Mouse (Mus musculus) right cerebral cortex, postnatal 4 days (tissue): ENCODE results near the gene Timm13.
A peak's percentile ranks its signal among the peaks of the same experiment; 100 is the strongest.

Experiments used
- DNase-seq: peaks from one replicate; pipeline ENCODE4 v3.0.0-alpha.2; 2022

Timm13 gene

DNA sequence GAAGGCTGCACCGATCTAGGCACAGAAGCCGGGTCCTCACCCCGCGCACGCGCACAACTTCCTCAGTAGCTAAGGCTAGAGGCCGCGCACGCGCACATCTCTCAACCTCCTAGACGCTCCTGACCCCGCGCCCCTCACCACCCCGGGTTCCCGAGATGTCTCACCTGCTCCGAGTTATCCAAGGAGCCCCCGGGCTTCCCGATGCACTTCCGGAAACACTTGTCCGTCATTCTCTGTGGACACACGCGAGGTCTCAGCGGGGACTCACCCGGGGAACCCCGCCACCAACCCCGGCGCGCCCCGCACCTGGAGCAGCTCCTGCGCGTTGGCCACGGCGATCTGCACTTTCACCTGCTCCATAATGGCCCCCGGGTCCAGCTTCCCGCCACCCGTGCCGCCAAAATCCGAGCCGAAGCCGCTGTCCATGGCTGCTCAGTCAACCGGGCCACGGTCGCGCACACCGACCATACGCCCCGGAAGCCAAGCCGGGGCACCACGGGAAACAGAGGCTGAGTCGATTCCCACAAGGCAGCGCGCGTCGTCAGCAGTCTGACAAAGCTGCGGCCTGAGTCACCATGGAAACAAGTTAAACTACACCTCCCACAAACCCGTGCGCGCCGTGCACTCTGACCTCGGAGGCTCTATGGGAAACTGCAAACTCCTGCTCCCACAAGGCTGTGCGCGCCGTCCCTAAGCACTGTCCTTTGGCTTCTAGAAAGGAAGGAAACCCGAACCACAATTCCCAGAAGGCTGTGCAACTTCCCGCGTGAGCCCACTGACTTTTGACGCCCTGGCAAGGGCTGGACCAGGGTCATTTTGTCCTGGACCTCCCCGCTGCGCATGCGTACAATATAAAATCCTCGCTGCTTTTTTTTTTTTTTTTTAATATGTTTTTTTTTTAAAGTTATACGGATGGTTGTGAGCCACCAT, at the start of gene Timm13:
Timm13 (minus strand) TSS at position 652 of the 930 bp plus-strand sequence.
- peak; percentile 94 for DNase-seq

- DNase-seq = no peak
Observed at GRCm38 (mm10) chr10:80950314-80950713, 49.5 kb upstream of the Timm13 start.

DNA sequence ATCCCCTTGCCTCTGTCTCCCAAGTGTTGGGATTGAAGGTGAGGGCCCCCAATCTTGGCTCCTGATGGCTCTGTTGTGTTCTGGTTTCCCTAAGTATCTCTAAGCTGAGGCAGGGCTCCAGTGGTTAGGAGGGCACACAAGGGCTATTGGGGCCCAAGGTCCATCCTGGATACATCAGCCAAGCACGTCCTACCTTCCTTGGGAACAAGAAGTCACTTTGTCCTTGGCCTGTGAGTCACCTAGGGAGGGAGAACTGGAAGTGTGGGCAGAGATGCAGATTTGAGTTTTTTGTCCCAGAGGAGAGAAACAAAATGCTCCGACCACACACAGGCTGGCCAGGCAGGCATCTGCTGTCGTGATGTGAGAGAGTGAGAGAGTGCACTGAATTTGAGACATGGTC, 48.3 kb upstream of the Timm13 start:
- no peak for DNase-seq

DNA sequence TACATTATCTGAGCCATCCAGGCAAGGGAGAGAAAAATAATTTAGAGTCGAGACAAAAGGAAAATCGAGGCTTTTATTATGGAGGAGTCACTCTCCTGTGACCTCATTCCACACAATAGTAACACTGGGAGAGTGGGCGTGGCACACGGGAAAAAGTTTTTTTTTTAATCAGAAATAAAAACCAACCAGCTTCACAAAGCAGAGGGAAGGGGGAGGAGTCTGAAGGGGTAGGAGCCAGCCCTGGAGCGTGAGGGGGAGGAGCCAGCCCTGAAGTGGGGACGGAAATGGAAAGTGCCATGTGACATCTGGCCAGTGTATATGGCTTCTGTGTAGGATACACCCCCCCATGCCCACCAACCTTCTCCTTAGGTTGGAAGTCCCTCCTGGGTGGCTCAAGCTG, 47.8 kb upstream of the Timm13 start:
- DNase-seq = no peak

DNA sequence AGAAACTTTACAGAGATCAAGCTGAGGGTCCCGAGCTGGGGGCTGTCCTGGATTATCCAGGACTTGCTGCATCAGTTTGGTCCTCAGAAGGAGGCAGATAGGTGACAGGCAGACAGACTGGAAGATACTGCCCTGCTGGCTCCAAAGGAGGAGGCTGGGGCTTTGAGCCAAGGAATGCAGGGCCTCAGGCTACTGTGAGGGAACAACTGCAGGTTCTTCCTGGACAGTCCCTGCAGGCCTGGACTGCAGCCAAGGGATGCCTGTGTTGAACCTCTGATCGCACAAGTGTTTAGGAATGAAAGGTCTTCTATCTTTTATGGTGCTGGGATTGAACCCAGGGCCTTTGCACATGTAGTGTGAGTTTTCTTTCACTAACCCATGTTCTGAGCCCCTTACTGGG, 47.0 kb upstream of the Timm13 start:
- no peak for DNase-seq

DNA sequence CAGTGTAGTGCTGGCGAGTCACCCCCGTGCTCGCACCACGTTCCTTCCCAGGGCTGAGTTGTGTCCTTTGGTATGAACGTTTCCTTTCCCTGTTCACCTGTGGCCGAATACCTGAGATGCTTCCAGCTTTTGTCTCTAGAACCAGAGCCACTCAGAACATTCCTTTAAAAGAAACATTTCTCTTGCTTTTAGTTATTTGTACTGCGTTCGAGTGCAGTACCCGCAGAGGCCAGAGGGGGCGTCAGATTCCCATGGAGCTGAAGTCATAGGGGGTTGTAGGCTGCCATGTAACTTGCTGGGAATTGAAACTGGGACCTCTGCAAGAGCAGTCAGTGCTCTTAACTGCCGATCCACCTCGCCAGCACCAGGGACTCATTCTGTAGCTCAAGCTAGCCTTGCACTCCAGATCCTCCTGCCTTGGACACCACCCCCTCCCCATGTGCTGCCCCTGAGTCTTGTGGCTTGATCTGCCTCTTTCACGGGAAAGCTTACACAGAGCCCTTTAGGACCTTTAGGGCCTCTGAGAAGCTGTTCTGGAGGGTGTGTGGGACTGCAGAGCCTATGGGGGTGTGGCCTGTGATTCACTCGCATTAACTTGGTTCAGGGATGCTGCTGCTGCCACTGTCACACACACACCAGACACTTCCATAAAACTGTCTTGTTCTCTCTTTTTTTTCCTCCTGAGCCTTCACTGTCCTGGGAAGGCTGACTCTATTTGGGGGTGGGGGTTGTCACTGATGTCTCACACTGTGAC, 46.1 kb upstream of the Timm13 start:
- DNase-seq = no peak

DNA sequence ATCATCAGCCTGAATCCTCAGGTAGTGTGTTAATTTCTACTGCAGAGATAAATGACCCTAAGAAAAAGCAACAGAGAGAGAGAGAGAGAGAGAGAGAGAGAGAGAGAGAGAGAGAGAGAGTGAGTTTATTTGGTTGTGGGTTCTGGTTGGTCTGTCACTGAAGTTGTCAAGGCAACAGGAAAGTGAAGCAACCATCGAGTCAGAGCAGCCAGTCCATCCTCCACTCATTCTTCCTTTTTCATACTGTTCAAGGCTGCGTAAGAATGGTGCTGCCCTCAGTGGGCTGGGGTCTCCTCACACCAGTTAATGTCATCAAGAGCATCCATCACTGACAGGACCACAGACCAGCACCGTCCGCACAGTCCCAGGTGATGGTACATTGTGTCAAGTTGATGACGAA, 43.5 kb upstream of the Timm13 start:
- no peak for DNase-seq

DNA sequence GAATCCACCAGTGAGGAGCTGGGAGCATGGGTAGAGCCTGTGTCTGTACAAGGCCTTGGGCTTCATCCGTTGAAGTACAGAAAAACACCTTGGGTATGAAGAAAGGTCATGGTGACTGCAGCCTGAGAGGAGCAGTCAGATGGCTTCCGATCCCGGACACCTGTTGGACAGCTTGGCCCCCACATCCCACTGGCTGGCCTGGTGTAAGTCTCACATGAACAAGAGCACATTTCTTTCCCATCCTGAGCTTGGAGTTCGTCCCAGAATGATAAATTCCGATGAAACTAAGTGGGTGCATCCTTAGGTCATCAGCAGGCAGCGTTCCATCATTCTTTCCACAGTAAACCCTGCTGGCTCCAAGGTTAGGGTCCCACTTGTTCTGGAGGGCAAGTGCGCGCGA, 42.9 kb upstream of the Timm13 start:
- no peak for DNase-seq

DNA sequence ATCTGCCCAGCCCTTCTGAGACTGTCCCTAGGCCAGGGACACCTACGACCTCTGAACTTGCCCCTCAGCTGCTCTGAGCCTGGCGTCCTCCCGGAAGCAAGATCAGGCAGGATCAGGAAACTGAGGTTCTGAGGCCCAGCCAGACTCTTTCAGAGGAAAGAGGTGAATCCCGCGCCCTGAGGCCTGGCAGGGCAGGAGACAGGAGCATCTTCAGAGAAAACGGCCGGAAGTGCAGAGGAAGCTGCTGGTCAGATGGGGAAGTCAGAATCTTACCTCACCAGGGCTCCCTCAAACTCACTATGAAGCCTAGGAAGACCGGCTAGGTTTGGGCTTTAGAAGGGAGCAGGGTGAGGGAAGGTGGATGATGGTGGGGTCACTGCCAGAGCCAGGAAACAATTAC, 42.1 kb upstream of the Timm13 start:
- DNase-seq = no peak

GRCm38 (mm10) chr10:80940988-80941347, 40.2 kb upstream of the Timm13 start:
- DNase-seq = no peak

DNA sequence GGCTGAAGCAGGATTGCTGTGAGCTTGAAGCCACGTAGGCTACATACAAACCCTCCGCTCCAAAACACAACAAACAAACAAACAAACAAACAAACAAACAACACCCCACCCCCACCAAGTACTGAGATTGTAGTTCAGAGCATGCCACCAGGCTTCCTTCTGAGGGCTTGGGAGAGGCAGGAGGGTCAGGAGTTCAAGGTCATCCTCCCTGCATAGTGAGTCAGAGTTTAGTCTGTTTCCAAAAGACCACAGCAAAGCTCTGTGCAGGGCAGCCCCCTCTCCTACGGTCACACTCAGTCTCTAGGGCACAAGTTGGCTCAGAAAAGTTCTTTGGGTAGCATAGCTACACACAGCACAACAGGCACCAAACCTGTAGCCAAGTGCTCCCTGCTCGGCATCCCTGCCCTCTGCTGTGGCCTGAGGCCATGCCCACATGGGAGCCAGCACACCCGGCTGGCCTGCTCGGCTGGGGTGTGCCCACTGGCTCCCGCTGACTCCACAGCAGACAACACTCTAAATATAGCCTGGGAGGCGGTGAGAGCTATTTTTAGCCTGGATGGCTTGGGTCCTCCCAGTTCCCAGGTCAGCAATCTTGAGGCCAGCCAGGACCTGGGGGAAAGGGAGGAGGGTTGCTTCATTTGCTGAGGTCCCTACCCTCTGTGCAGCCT, 39.7 kb upstream of the Timm13 start:
- no peak for DNase-seq

GRCm38 (mm10) chr10:80939671-80940070, 38.9 kb upstream of the Timm13 start:
- DNase-seq = peak; percentile 73

- DNase-seq = no peak
Observed at GRCm38 (mm10) chr10:80938831-80939550, 38.2 kb upstream of the Timm13 start.

DNA sequence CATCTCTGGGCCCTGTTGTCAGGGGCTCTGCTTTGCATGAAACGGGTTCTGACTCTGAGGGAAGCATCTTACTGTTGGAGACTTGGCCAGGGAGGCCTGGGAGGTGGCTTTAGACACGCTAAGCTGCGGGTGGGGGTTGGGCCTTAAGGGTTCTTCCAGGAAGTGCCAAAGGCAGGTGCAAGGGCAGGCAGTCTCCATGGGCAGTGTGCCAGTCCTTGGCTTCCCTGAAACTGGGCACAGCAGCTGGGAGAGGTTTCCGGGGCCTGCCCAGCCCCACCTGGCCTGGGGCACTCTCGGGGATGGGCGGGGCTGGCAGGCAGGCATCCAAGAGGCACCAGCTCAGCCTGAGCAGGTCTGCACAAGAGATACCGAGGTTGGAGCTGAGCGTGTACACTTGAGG, 36.9 kb upstream of the Timm13 start:
- no peak for DNase-seq

DNA sequence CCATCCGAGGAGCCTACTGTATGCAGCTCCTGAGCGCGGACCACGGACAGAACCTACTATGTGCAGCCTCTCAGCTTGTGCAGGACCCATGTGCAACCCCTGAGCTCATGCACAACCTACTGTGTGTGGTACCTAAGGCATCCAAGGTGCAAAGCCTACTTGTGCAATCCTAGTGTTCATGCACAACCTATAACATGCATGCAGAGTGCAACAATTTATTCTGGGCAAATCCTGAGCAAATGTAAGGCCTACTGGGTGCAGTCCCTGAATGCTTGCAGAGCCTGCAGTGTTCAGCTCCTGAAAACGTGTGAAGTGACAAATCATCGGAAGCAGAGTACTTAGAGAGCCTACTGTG, 36.0 kb upstream of the Timm13 start:
- no peak for DNase-seq

DNA sequence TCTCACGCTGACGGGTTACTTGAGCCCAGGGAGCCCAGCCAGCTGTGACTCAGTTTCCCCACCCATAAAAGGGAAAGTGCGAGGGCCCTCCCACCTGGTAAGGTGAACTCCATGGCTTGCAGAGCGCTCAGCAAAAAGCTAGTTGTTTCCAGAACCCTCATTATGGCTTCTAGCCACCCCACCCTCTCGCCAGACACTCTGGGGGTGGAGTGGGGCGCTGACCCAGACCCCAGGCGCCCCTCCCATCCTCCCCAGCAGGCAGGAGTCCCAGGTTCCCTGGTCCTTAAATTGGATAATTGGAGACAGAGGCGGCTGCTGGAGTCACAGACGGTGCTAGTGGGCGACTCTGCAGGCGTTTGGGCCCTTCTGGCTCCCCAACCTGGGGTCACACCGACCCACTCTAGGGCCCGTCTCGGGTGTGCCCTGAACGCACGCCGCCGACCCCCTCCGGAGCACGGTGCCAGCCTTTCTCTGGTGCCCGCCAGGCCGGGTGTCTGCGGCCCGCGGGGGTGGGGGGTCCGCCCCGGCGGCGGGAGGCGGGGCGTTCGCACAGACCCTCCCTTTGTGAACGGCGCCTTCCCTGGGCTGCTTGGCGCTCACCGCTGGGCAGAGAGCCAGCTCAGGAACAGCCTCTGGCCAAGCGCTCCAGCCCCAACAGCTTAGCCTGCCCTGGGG, 35.5 kb upstream of the Timm13 start:
- peak; percentile 63 for DNase-seq

GRCm38 (mm10) chr10:80935698-80936097, 34.9 kb upstream of the Timm13 start:
- no peak for DNase-seq

- no peak for DNase-seq
Observed at GRCm38 (mm10) chr10:80935241-80935640, 34.5 kb upstream of the Timm13 start.

- DNase-seq = no peak
Observed at GRCm38 (mm10) chr10:80934136-80934985, 33.6 kb upstream of the Timm13 start.

DNA sequence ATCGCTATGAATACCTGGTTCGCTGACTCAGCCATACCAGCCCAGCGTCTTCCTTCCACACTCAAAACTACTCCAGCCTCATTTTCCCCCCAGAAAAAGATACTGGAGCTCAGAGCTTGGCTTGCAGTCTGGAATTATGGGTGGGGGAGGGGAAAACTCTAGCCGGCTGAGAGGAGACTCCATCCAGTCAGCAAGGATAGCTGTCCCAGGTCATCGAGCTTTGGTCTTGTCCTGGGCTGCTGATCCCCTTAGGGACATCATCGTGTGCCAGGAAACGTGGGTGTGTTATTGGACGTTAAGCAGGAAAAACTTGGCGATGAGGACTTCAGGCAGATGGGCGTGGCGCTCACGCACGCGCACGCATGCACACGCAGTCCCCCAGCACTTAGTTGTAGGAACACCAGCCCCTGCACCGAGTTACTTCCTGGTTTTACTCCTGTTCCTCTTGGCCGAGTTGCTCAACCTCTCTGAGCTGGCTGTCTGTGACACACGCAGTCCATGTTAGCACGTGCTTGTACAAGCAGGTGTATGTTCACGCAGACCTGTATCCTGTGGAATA, 32.7 kb upstream of the Timm13 start:
- no peak for DNase-seq
